Mouse (Mus musculus): ENCODE measurements at regions not wholly inside any gene's neighbourhood (a gene's known extent, or its start where the extent isn't known, plus 50 kb on each side); places are given as distances from the start of the nearest gene placed in this dataset.

- Histone ChIP-seq H3K9me3 (no peaks in the 10 kb centered on the region; the same call in 1 of the 2 replicates), H3K4me3 (no peak overlapping the region), H3K36me3 (replicated peaks) (no peaks in the 10 kb centered on the region), H3K27me3 (ENCODE audit: poor library complexity, severe bottlenecking) (peaks cover 55% of the 10 kb centered on the region), H3K4me1 (peaks cover 20% of the 10 kb centered on the region), H3K27ac (peak overlapping the region; percentile 78)
- no peak for DNase-seq (ENCODE audit: extremely low spot score, low spot score)
- 17% methylated on average over 5 of the region's 5 CpGs for WGBS
These were observed 99.8 kb upstream of the Castor2 start for GRCm38 (mm10) chr5:133999698-134000097.

- H3K9me3 ChIP-seq, result no peaks in the 10 kb centered on the region
- no peak overlapping the region for H3K27ac ChIP-seq
- peaks cover 16% of the 10 kb centered on the region for H3K4me1 ChIP-seq
- no peak overlapping the region for H3K4me3 ChIP-seq
- H3K27me3 ChIP-seq (ENCODE audit: poor library complexity, severe bottlenecking), result peaks cover 64% of the 10 kb centered on the region
- DNase-seq (ENCODE audit: extremely low spot score, low spot score), result no peak
- 45% methylated on average over 2 of the region's 2 CpGs for WGBS
- no peaks in the 10 kb centered on the region for H3K36me3 ChIP-seq (replicated peaks)
These were observed 107.5 kb upstream of the Castor2 start for GRCm38 (mm10) chr5:133991994-133992393.

- Histone ChIP-seq H3K27ac (no peak overlapping the region), H3K36me3 (replicated peaks) (no peaks in the 10 kb centered on the region), H3K4me3 (no peak overlapping the region), H3K4me1 (peaks cover 20% of the 10 kb centered on the region), H3K27me3 (ENCODE audit: poor library complexity, severe bottlenecking) (peaks cover 64% of the 10 kb centered on the region), H3K9me3 (no peaks in the 10 kb centered on the region)
- peak; percentile 34 for DNase-seq (ENCODE audit: extremely low spot score, low spot score)
- WGBS, result 12% methylated on average over 3 of the region's 3 CpGs
These were observed 108.0 kb upstream of the Castor2 start for GRCm38 (mm10) chr5:133991556-133991955.

- peak overlapping the region; percentile 31; the same call in 1 of the 2 replicates for H3K27ac ChIP-seq
- H3K36me3 ChIP-seq (replicated peaks), result no peaks in the 10 kb centered on the region
- no peaks in the 10 kb centered on the region for H3K9me3 ChIP-seq
- H3K4me1 ChIP-seq, result peaks cover 40% of the 10 kb centered on the region
- peaks cover 99% of the 10 kb centered on the region for H3K27me3 ChIP-seq (ENCODE audit: poor library complexity, severe bottlenecking)
- 0 out of 2 replicates have a peak overlapping the region, but pooled peaks have one; percentile 11 for H3K4me3 ChIP-seq
- WGBS, result 2% methylated on average over 15 of the region's 15 CpGs
- DNase-seq (ENCODE audit: extremely low spot score, low spot score), result peak; percentile 64
These were observed 116.1 kb upstream of the Castor2 start for GRCm38 (mm10) chr5:133983249-133983966.

- DNase-seq (ENCODE audit: extremely low spot score, low spot score), result no peak
- WGBS, result 89% methylated on average over 12 of the region's 12 CpGs
- no peak overlapping the region for H3K27ac ChIP-seq
- peaks cover 12% of the 10 kb centered on the region for H3K27me3 ChIP-seq (ENCODE audit: poor library complexity, severe bottlenecking)
- H3K9me3 ChIP-seq, result peaks cover 15% of the 10 kb centered on the region
- no peaks in the 10 kb centered on the region for H3K4me1 ChIP-seq
- H3K4me3 ChIP-seq, result no peak overlapping the region
- H3K36me3 ChIP-seq (replicated peaks), result no peaks in the 10 kb centered on the region
These were observed 129.0 kb upstream of the Castor2 start for GRCm38 (mm10) chr5:133970421-133970914.

GRCm38 (mm10) chr5:133963301-133963700 is 136.2 kb upstream of the Castor2 start:
- Histone ChIP-seq H3K9me3 (peaks cover 15% of the 10 kb centered on the region), H3K27ac (no peak overlapping the region), H3K4me1 (no peaks in the 10 kb centered on the region), H3K36me3 (replicated peaks) (no peaks in the 10 kb centered on the region), H3K27me3 (ENCODE audit: poor library complexity, severe bottlenecking) (no peaks in the 10 kb centered on the region), H3K4me3 (no peak overlapping the region)
- DNase-seq (ENCODE audit: extremely low spot score, low spot score), result no peak
- 93% methylated on average over 5 of the region's 5 CpGs for whole genome bisulfite sequencing

- WGBS, result 80% methylated on average over 3 of the region's 3 CpGs
- H3K4me3 ChIP-seq, result no peak overlapping the region
- no peak overlapping the region for H3K27ac ChIP-seq
- no peak for DNase-seq (ENCODE audit: extremely low spot score, low spot score)
- 0 out of 2 replicates have a peak, but pooled peaks cover 6% of the 10 kb centered on the region for H3K27me3 ChIP-seq (ENCODE audit: poor library complexity, severe bottlenecking)
- H3K36me3 ChIP-seq (replicated peaks), result no peaks in the 10 kb centered on the region
- H3K9me3 ChIP-seq, result no peaks in the 10 kb centered on the region; the same call in 1 of the 2 replicates
- H3K4me1 ChIP-seq, result peaks cover 22% of the 10 kb centered on the region
These were observed 158.7 kb upstream of the Castor2 start for GRCm38 (mm10) chr5:133940841-133941240.

GRCm38 (mm10) chr5:133940030-133940429 is 159.5 kb upstream of the Castor2 start:
- H3K27ac ChIP-seq, result no peak overlapping the region
- 95% methylated on average over 2 of the region's 2 CpGs for WGBS
- H3K27me3 ChIP-seq (ENCODE audit: poor library complexity, severe bottlenecking), result 0 out of 2 replicates have a peak, but pooled peaks cover 14% of the 10 kb centered on the region
- H3K36me3 ChIP-seq (replicated peaks), result no peaks in the 10 kb centered on the region
- peaks cover 22% of the 10 kb centered on the region for H3K4me1 ChIP-seq
- no peak for DNase-seq (ENCODE audit: extremely low spot score, low spot score)
- no peak overlapping the region for H3K4me3 ChIP-seq
- no peaks in the 10 kb centered on the region; the same call in 1 of the 2 replicates for H3K9me3 ChIP-seq

GRCm38 (mm10) chr5:133937967-133938918 is 161.3 kb upstream of the Castor2 start:
- peak; percentile 22 for DNase-seq (ENCODE audit: extremely low spot score, low spot score)
- peak overlapping the region; percentile 85 for H3K27ac ChIP-seq

GRCm38 (mm10) chr5:133935451-133935850 is 164.1 kb upstream of the Castor2 start:
- Histone ChIP-seq H3K4me1 (peaks cover 22% of the 10 kb centered on the region), H3K9me3 (no peaks in the 10 kb centered on the region; the same call in 1 of the 2 replicates), H3K4me3 (no peak overlapping the region), H3K27me3 (ENCODE audit: poor library complexity, severe bottlenecking) (peaks cover 35% of the 10 kb centered on the region), H3K27ac (no peak overlapping the region), H3K36me3 (replicated peaks) (no peaks in the 10 kb centered on the region)
- 93% methylated on average over 6 of the region's 6 CpGs for WGBS
- no peak for DNase-seq (ENCODE audit: extremely low spot score, low spot score)

More at GRCm38 (mm10) chr5:133937967-133938918, 161.3 kb upstream of the Castor2 start:
- Histone ChIP-seq H3K9me3 (no peaks in the 10 kb centered on the region; the same call in 1 of the 2 replicates), H3K4me3 (no peak overlapping the region), H3K4me1 (peaks cover 22% of the 10 kb centered on the region), H3K36me3 (replicated peaks) (no peaks in the 10 kb centered on the region), H3K27me3 (ENCODE audit: poor library complexity, severe bottlenecking) (peaks cover 30% of the 10 kb centered on the region)
- WGBS, result 58% methylated on average over 9 of the region's 9 CpGs

- Histone ChIP-seq H3K27me3 (ENCODE audit: poor library complexity, severe bottlenecking) (peaks cover 33% of the 10 kb centered on the region), H3K9me3 (no peaks in the 10 kb centered on the region; the same call in 1 of the 2 replicates), H3K4me3 (no peak overlapping the region), H3K4me1 (peaks cover 22% of the 10 kb centered on the region), H3K36me3 (replicated peaks) (no peaks in the 10 kb centered on the region), H3K27ac (no peak overlapping the region)
- 88% methylated on average over 6 of the region's 6 CpGs for WGBS
- DNase-seq (ENCODE audit: extremely low spot score, low spot score), result no peak
These were observed 164.5 kb upstream of the Castor2 start for GRCm38 (mm10) chr5:133935006-133935405.

GRCm38 (mm10) chr5:133930101-133930500 is 169.4 kb upstream of the Castor2 start:
- peaks cover 22% of the 10 kb centered on the region for H3K27me3 ChIP-seq (ENCODE audit: poor library complexity, severe bottlenecking)
- H3K4me1 ChIP-seq, result peaks cover 6% of the 10 kb centered on the region; the same call in 1 of the 2 replicates
- no peak overlapping the region for H3K4me3 ChIP-seq
- DNase-seq (ENCODE audit: extremely low spot score, low spot score), result no peak
- H3K9me3 ChIP-seq, result no peaks in the 10 kb centered on the region
- WGBS, result 90% methylated on average over 5 of the region's 5 CpGs
- H3K27ac ChIP-seq, result no peak overlapping the region
- no peaks in the 10 kb centered on the region for H3K36me3 ChIP-seq (replicated peaks)

All from forebrain, embryonic 10.5 days (tissue).